Mouse (Mus musculus) erythroblast, embryonic 14.5 days (primary cell): ENCODE results near the gene Elf1.
A peak's percentile ranks its signal among the peaks of the same experiment; 100 is the strongest.

ENCODE experiments used
- GATA1 ChIP-seq: IDR thresholded peaks from 2 replicates; pipeline ENCODE4 v1.6.1; 2012; ENCODE audit warnings: low read length, inconsistent platforms, mixed read lengths
- TAL1 ChIP-seq: IDR thresholded peaks from 3 replicates; pipeline ENCODE4 v1.6.1; 2012; ENCODE audit warnings: low read length, inconsistent platforms, mixed read lengths

DNA sequence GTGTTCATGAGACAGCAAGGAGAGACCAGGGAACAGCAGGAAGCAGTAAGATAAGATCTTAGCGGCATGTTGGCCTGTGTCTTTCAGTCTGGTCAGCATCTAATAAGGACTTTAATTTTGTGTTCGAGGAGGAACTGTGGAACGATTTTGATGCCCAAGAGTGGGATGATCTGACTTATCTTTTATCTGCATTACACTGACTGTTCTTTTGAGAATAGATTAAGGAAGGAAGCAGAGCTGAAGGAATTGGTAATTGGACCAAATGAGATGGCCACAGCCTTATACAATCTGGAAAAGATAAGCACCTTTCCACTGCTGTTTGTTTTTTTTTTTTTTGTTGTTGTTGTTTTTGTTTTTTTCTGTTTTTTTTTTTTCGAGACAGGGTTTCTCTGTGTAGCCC is 19.8 kb downstream of the Elf1 start:
- TF ChIP-seq GATA1 (peak; percentile 10; the same call in 1 of the 2 replicates), TAL1 (no peak)
